Mouse (Mus musculus): Measurements from ENCODE around the gene Cadm4.

Gene Cadm4

DNA sequence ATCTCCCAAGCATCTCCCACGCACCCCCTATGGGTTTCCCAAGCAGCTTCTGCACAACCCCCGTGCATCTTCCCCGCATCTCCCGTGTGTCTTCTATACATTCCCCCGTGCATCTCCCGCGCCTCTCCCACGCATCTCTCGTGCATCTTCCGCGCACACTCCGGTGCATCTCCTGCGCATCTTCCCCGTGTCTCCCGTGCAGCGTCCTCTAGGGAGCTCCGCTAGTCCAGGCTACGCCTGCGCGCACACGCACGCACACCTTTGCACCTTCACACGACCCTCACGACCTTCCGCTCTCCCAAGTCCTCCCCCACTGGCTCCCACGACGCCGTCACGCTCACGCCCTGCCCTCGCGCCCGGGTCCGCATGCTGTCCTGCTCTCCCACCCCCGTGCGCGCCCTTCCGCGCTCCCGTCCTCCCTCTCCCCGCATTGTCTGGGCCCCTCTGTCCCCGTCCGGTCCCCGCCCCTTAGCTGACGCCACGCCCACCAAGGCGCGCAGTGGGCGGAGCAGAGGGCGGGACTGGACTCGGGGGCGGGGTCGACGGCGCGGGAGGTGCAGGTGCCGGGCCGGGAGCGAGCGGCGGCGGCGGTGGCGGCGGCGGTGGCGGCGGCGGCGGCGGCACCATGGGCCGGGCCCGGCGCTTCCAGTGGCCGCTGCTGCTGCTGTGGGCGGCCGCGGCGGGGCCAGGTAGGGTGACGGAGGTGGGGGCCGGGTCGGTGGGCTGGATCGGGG is at the start of gene Cadm4:
Gene Cadm4, plus strand, starts transcription at position 550 of the 734 bp plus-strand sequence.
- peak; percentile 91 for DNase-seq

- no peak for DNase-seq
Measured at GRCm38 (mm10) chr7:24435305-24435704, 46.5 kb upstream of the Cadm4 start.

GRCm38 (mm10) chr7:24437981-24438380 is 43.8 kb upstream of the Cadm4 start:
- no peak for DNase-seq

- no peak for DNase-seq
Measured at GRCm38 (mm10) chr7:24439191-24439590, 42.6 kb upstream of the Cadm4 start.

DNA sequence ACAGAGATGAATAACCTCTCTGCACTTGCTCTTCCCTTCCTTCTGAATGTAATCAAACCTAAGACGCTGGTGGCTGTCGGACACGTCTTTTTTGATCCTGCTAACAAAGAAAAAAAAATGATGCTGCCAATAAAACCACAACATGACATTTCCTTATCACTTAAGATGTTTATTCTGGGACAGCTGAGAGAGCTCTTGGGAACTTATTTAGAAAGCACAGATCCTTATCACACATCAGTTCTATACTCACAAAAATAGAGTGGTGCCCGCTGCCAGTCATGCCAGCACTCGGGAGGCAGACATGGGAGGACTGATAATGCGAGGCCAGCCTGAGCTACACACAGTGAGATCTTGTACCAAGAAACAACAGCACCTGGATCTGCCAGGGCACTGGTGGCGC is 41.9 kb upstream of the Cadm4 start:
- no peak for DNase-seq

DNA sequence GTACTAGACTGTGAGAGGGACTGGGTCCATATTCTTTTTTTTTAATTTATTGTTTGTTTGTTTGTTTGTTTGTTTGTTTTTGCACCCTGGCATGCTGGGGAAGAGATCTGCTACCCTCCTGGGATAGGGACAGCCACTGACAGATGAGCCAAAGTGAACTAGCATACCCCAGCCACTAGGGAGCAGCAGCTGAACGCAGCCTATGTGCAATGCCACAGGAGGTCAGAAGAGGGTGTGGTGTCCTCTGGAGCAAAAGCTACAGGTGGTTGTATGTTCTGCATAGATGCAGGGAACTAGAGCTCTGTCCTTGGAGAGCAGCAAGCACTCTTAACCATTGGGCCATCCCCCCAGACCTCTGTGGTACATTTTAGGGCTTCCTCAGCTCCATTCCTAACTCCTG is 40.0 kb upstream of the Cadm4 start:
- DNase-seq: peak; percentile 69

GRCm38 (mm10) chr7:24442313-24442712 is 39.5 kb upstream of the Cadm4 start:
- no peak for DNase-seq

DNA sequence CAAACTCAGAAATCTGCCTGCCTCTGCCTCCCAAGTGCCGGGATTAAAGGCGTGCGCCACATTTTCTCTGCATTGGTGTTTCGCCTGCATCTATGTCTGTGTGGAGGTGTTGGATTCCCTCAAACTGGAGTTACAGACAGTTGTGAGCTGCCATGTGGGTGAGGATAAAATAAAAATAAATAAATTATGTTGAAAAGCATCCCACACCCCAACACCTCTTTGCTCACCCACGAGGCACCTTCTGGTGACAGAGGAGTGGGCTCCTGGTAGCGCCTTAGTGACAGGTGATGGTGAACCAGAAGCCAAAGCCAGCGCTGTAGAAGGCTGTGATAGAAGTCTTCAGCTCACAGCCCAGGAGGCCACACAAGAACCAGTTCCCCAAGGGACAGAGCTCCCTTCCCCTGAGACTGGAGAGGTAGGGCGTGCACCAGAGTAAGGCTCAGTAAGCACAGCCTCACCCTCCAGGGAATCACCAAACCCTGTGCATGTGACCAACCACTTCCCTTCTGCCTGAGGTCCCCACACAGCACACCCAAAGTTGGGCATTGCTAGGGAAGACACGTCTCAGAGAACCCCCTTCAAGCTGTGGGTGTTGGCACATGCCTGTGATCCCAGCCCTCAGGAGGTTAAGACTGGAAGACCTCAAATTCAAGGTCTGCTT is 36.4 kb upstream of the Cadm4 start:
- no peak for DNase-seq

GRCm38 (mm10) chr7:24446697-24447340 is 35.0 kb upstream of the Cadm4 start:
- no peak for DNase-seq

DNA sequence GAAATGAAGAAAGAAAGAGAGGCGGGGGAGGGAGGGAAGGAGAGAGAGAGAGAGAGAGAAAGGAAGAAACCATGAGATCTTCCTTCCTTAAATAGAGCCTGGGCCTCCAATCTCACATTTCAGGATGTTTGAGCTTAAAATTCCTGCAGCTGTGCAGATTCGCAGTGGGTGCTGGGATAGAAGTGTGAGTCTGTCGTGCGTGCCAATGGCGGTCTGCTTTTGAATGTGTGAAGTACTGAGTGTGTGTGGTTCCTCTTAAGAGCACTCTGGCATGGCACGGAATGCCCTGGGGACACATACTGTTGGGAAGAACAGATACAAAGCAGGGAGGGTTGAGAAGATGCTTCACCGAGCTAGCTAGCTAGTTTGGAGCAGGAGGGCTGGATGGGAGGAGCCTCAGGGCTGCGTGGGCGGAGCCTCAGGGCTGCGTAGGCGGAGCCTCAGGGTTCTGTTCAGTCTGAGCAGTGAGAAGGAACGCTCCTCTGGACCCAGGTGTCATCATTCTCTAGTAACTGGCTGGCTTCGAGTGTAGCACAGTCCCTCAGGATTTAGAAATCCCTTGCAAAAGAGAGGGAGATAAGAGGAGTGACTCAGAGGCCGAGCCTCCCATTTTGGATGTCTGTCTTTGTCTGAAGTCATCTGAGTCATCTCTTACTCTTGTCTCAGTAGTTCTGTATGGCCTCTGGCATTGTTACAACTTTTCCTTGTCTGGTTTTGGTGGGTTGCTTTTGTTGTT is 32.9 kb upstream of the Cadm4 start:
- no peak for DNase-seq

- DNase-seq: no peak
Measured at GRCm38 (mm10) chr7:24450585-24451017, 31.2 kb upstream of the Cadm4 start.

DNA sequence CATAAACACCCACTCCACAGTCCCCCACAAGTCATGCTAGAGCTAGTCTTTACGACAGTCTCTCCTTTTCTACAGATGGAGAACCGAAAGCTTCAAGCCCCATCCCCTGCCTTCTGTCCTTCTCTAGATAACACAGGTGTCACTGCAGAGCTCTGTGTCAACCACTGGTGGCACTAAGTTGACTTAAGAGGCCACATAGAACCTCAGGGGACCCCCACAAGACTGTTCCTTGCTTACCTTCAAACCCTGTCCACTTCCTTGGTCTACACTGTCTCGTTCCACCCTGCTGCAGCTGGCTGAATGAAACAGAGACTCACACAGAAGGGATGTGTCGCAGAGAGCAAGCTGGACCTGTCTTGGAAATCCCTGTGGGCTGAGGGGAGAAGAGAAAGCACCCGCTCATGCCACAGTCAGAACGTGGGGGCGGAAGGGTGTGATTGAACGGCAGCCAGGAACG is 29.9 kb upstream of the Cadm4 start, which contains the start of gene Irgc1:
Gene Irgc1, minus strand, starts transcription at position 443 of the 457 bp plus-strand sequence.
- no peak for DNase-seq

DNA sequence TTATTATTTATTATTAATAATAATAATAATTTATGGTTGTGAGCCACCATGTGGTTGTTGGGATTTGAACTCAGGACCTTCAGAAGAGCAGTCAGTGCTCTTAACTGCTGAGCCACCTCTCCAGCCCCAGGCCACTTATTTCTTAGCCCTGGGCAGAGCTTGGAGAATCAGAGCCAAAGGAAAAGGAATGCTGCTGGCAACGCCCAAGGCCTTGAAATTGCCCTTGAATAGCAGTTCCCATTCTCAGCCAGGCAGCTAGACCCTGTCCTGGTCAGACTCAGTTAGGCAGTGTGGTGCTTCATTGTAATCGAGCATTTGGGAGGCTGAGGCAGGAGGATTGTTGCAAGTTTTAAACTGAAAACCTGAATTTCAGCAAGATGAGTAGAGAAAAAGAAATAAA is 27.6 kb upstream of the Cadm4 start:
- DNase-seq: no peak

DNA sequence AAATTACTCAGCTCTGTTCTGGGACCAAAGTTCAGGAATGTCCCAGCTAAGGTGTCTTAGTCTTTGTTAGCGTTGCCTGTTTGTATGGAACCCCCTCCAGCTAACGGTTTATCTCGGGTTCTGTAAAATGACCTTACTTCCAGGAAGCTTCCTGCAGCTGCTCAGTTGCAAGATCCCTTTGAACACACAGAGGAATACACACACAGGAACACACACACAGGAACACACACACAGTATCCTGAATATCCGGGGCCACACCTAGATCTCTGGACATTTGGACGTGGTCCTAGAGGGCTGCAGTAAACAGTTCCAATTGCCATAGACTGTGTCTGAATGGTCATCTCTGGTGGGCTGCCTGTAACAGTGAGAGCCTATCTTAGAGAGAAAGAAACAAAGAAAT is 26.1 kb upstream of the Cadm4 start:
- peak; percentile 23 for DNase-seq

DNA sequence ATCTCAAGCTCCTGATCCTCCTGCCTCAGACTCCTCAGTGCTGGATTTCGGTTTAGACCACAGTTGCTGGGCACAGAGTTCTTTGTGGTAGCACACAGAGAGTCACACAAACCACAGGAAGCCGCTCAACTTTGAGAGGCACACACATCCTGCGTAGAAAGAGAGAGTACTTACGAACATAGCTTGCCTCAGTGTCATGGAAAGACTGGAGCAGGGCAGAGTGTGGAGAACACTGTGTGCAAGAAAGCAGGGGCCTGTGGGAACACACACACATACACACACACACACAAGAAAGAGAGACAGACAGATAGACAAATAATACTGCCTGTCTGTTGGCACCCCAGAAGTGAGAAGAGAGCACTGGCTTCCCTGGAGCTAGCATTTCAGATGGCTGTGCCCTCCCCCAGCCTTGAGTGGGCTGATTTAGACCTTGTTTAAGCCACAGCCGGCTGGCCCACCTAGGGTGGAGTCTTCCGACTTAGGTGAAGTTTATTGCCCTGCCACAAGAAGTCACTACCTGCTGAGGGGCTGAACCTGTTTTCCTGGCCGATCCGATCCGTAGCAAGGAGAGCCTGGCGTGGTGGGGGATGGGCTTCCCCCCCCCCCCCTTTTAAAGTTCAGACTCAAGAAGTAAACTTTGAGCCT is 24.0 kb upstream of the Cadm4 start:
- no peak for DNase-seq

DNA sequence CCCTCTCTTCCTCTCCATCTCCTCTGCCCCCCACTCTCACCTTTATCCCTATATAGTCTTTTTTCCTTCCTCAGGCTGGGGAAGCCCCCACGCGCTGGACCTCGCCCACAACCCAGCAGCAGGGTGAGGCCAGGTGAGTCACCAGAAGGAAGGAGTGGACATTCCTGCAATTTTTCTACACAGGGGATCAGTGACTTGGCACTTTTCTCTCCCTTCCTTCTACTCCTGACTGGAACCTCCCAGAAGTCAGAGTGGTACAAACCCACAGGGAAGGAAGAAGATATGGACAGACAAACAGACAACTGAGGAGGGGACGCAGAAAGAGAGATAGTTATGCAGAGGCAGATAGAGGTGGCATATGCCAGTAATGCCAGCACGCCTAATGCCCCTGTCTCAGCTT is 22.4 kb upstream of the Cadm4 start:
- DNase-seq: no peak

DNA sequence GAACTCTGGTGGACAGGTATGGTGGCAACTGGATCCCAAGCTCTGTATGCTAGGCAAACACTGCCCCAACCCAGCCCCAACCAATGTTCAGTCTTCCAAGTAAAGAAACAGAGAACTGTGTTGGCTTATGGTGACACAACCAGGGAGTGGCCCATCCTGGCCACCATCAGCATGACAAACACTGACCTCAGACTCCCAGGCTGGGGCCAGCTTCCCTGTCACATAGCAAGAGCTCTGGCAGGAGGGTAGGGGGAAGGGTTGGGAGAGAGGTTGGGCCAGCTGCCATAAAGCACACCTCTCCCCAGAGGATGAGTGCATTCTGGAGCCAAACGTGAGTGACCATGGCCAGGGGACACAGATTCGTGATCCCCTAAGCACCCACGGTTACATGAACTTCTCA is 22.0 kb upstream of the Cadm4 start:
- peak; percentile 20 for DNase-seq

GRCm38 (mm10) chr7:24461376-24462051 is 20.3 kb upstream of the Cadm4 start:
- DNase-seq: peak; percentile 71

DNA sequence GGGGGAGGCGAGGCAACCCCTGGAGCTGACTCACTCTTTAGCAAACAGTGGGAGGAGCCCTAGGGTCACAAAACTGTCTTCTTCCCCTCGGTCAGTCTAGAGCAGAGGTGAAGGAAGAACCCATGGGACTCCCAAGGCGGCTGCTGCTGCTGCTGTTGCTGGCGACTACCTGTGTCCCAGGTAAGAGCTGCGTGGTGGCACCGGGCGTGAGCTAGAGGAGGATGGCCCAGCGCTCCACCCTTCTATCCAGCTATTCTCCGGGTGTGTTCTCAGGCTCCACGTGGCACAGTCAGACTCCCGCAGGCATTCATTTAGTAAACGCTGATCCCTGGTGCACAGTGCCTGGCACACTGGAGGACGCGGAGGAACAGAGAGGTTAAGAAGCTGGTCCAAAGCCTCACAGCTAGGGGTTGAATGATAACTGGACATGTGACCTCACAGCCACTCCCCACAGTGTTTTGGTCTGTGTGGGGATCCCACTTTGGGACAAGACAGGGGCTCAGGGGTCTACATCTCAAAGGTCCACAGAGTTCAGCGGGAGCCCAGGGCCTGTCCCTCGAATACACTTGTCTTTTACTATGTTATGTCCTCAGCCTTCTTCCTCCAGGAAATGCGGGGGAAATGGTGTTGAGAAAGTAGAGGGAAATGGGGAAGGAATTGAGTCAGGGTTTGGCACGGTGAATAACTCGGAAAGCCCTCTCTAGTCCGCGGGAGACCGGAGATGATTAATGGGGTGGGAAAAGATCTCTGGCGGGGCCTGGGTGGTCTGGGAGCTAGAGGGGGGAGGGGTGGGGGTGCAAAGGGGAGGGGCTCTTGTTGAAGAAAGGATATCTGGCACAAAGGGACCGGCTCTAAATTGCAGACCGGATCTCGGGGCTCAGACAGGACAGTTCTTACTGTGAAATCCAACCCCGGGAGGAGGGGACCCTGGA is 19.2 kb upstream of the Cadm4 start, which contains the start of gene Plaur:
Gene Plaur, plus strand, starts transcription at position 97 of the 932 bp plus-strand sequence.
- peak; percentile 43 for DNase-seq

DNA sequence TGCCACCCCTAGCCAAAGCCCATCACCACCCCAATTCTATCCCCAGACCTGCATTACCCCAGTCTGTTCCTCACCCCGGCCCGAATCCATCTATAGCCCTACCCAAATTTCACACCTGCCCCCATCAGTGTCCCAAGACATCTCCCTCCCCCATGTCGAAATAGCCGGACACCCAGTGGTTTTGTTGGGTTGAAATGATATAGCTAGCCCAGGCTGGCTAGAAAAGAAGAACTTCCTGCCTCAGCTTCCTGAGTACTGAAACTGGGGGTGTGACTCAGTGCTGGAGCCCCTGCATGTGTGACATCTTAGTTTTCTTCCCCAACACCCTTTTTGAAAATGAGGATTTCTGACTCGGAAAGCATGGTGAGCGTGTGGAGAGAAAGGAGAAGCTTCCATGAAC is 15.0 kb upstream of the Cadm4 start:
- DNase-seq: no peak

- DNase-seq: no peak
Measured at GRCm38 (mm10) chr7:24467886-24468285, 13.9 kb upstream of the Cadm4 start.
